Mouse (Mus musculus) bone marrow, adult 2 months (tissue): ENCODE data around the gene Rae1.

Source experiments
- CTCF ChIP-seq: fragments of 200-500 bp; IDR thresholded peaks from 2 replicates; pipeline ENCODE4 v1.5.1; 2011; ENCODE audit warnings: low read length, control low read depth; ENCODE audit not compliant: control insufficient read depth, insufficient read depth
- POLR2A ChIP-seq: fragments of 200-500 bp; IDR thresholded peaks from 2 replicates; pipeline ENCODE4 v1.6.1; 2011; ENCODE audit warnings: low read depth, mild to moderate bottlenecking, control low read depth, low read length, borderline replicate concordance; ENCODE audit not compliant: control insufficient read depth

DNA sequence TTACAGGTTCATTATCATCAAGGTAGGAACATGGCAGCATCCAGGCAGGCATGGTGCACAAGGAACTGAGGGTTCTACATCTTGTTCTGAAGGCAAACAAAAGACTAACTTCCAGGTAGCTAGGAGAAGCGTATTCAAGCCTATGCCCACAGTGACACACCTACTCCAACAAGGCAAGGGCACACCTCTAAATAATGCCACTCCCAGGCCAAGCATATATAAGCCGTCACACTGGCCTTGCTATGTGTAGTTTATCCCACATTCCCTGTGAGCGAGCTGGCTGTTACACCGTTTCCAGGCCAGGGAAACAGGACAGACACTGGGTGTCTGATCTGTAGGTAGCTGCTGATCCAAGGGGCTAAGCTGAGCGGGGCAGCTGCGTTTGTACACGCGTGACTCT is 11.5 kb downstream of the Rae1 start:
- TF ChIP-seq POLR2A (no peak), CTCF (no peak)
